Mouse (Mus musculus): ENCODE results near the gene Opn1mw.

DNA sequence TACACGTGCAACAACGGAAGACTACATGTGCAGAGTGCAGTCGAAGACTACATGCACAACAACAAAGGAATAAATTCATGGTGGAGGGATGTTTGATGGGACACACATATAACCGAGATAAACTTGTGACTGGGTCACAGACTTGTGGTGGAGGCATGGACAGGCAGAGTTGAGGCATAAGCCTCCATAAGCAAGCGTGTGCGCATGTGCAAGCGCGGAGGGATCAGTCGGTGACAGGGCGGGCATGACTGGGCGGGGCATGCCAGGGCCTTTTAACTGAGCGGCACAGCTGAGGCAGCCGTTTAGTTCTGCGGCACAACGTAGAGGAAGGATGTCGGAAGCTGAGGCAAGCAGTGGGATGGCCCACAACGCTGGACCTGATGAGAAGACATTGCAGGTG, 49.7 kb downstream of the Opn1mw start, which contains the start of gene Tktl1:
- TF ChIP-seq MXI1 (IDR thresholded peaks at IDR 0.05; ENCODE audit: low read depth, low read length) (no peak), CHD1 (IDR thresholded peaks at IDR 0.05; ENCODE audit: low read depth, low read length) (no peak), POLR2A (IDR thresholded peaks at IDR 0.05; ENCODE audit: control insufficient read depth in 1 of 2, insufficient read depth in 1 of 2, low read depth in 1 of 2, low read length in 2 of 2, poor library complexity in 1 of 2) (no peak), CTCF (IDR thresholded peaks at IDR 0.05 in 2 of 3, conservative IDR thresholded peaks at IDR 0.05 in 1 of 3; ENCODE audit: control insufficient read depth in 1 of 3, insufficient read depth in 1 of 3, low read depth in 2 of 3, low read length in 3 of 3, poor library complexity in 1 of 3, severe bottlenecking in 1 of 3) (no peak), EP300 (IDR thresholded peaks at IDR 0.05; ENCODE audit: low read depth in 1 of 2, low read length in 2 of 2) (no peak), MAX (IDR thresholded peaks at IDR 0.05; ENCODE audit: low read length) (no peak), ZNF384 (IDR thresholded peaks at IDR 0.05; ENCODE audit: low read depth, low read length) (no peak)
